ENCODE assay signal across 13 mouse cellular contexts in the genomic region with DNA sequence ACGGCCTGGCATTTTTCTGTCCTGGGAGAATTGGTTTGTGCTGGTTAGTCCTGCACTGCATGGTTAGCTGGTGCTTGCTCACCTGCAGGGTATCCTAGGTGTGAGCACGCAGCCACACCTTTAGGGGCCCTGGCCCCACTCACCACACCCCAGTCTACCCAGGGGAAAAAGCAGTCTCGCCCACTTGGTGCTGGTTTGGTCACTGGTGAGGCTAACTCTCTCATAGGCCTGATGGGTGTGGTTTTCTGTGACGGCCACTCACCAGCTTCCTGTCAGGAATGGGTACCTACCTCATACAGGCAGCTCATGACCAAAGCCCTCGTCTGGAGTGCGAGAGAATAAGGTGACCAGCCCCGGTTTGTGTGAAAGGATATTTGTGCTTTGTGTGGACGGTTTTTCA. TPM values are rescaled to one million over a fixed set of nuclear protein-coding genes. Genes with fewer than 3 reads are reported as not detected.
DNase-seq lines count a peak whose midpoint lies in the region; ATAC-seq and TF ChIP-seq lines count a peak whose summit lies in the region.
"Had no signal": no experiment of that assay in that cellular context is flagged by ENCODE, and none has a peak within 500 bp of the region (broad histone marks: within the 10 kb centered on the region; RNA-seq: fewer than 3 reads in every experiment).

No protein-coding gene starts in this region.

- H3K4me1 ChIP-seq in heart, embryonic 10.5 days = peaks cover 77% of the 10 kb centered on the region
- peaks cover 45% of the 10 kb centered on the region for H3K4me1 ChIP-seq in kidney, embryonic 15.5 days
- peaks cover 43% of the 10 kb centered on the region for H3K4me1 ChIP-seq in lung, postnatal 0 days (ENCODE audit: insufficient read depth, low read depth, low read length)
- peaks cover 53% of the 10 kb centered on the region for H3K4me1 ChIP-seq in stomach, embryonic 16.5 days (ENCODE audit: control insufficient read depth, insufficient read depth, low read length)

- intact Hi-C loops in heart, postnatal 25 days (cut with DNase I) = no loop called here

- no peak overlapping the region for H3K9ac ChIP-seq in kidney, embryonic 15.5 days
- no peak overlapping the region for H3K9ac ChIP-seq in lung, postnatal 0 days (replicated peaks; ENCODE audit: low read depth)
- peak overlapping the region; percentile 60; the same call in 1 of the 2 replicates for H3K9ac ChIP-seq in stomach, embryonic 16.5 days (ENCODE audit: low read length)

- no peaks in the 10 kb centered on the region for H3K27me3 ChIP-seq in heart, embryonic 10.5 days (ENCODE audit: insufficient read depth, poor library complexity, severe bottlenecking)
- H3K27me3 ChIP-seq in kidney, embryonic 15.5 days = no peaks in the 10 kb centered on the region
- no peaks in the 10 kb centered on the region for H3K27me3 ChIP-seq in lung, postnatal 0 days (replicated peaks; ENCODE audit: insufficient read depth, low read length)
- H3K27me3 ChIP-seq in stomach, embryonic 16.5 days (ENCODE audit: control insufficient read depth, insufficient read depth, low read length) = no peaks in the 10 kb centered on the region

- WGBS in heart, embryonic 10.5 days = 75% methylated on average over 8 of the region's 8 CpGs
- WGBS in kidney, embryonic 15.5 days = 88% methylated on average over 8 of the region's 8 CpGs
- 42% methylated on average over 8 of the region's 8 CpGs for WGBS in lung, postnatal 0 days
- 66% methylated on average over 8 of the region's 8 CpGs for WGBS in stomach, embryonic 16.5 days

- no peaks in the 10 kb centered on the region for H3K9me3 ChIP-seq in heart, embryonic 10.5 days
- no peaks in the 10 kb centered on the region for H3K9me3 ChIP-seq in kidney, embryonic 15.5 days (replicated peaks)
- no peaks in the 10 kb centered on the region for H3K9me3 ChIP-seq in lung, postnatal 0 days (ENCODE audit: low read length)
- no peaks in the 10 kb centered on the region for H3K9me3 ChIP-seq in stomach, embryonic 16.5 days (replicated peaks; ENCODE audit: control insufficient read depth, low read length)

- no peak overlapping the region for H3K4me3 ChIP-seq in heart, embryonic 10.5 days
- no peak overlapping the region for H3K4me3 ChIP-seq in kidney, embryonic 15.5 days (replicated peaks)
- no peak overlapping the region for H3K4me3 ChIP-seq in lung, postnatal 0 days (ENCODE audit: low read depth, low read length)
- H3K4me3 ChIP-seq in stomach, embryonic 16.5 days (replicated peaks; ENCODE audit: low read length) = no peak overlapping the region

- TF ChIP-seq CTCF in lung, postnatal 0 days (IDR thresholded peaks at IDR 0.05) = no peak

- peaks cover 29% of the 10 kb centered on the region for H3K36me3 ChIP-seq in heart, embryonic 10.5 days
- H3K36me3 ChIP-seq in kidney, embryonic 15.5 days = peaks cover 12% of the 10 kb centered on the region
- 0 out of 2 replicates have a peak, but pooled peaks cover 3% of the 10 kb centered on the region for H3K36me3 ChIP-seq in lung, postnatal 0 days (ENCODE audit: insufficient read depth, low read length)
- H3K36me3 ChIP-seq in stomach, embryonic 16.5 days (ENCODE audit: control insufficient read depth, insufficient read depth, low read length) = 0 out of 2 replicates have a peak, but pooled peaks cover under 1% of the 10 kb centered on the region

- no peak for TF ChIP-seq EP300 in lung, postnatal 0 days (IDR thresholded peaks at IDR 0.05)

- H3K27ac ChIP-seq in heart, embryonic 10.5 days = peak overlapping the region; percentile 90
- H3K27ac ChIP-seq in kidney, embryonic 15.5 days = 0 out of 2 replicates have a peak overlapping the region, but pooled peaks have one; percentile 4
- peak overlapping the region; percentile 64 for H3K27ac ChIP-seq in lung, postnatal 0 days (ENCODE audit: low read length)
- H3K27ac ChIP-seq in stomach, embryonic 16.5 days (ENCODE audit: low read length) = peak overlapping the region; percentile 96

- no peak overlapping the region for H3K4me2 ChIP-seq in kidney, embryonic 15.5 days
- H3K4me2 ChIP-seq in lung, postnatal 0 days (replicated peaks; ENCODE audit: low read depth, low read length) = no peak overlapping the region
- no peak overlapping the region for H3K4me2 ChIP-seq in stomach, embryonic 16.5 days (ENCODE audit: low read depth, low read length)
- H3K4me2 ChIP-seq: midbrain, embryonic 11.5 days had no signal

- DNase-seq in heart, embryonic 10.5 days (ENCODE audit: low spot score) = no peak
- no peak for DNase-seq in heart, postnatal 25 days (ENCODE audit: low spot score)
- DNase-seq in kidney, adult 11 months = no peak
- DNase-seq in lung, postnatal 0 days (ENCODE audit: low spot score) = peak; percentile 54
- no peak for DNase-seq in lung, postnatal 14 days
- DNase-seq: adrenal gland, adult 8-10 months; gastrocnemius, postnatal 10 days; heart, postnatal 14 days; thymus, adult 18-20 months had no signal

- no peak for ATAC-seq in kidney, embryonic 15.5 days (replicated peaks; ENCODE audit: low FRiP score)
- peak; percentile 8; the same call in 1 of the 2 replicates for ATAC-seq in lung, postnatal 0 days
- peak; percentile 44; the same call in 1 of the 2 replicates for ATAC-seq in stomach, embryonic 16.5 days (ENCODE audit: insufficient read depth, low FRiP score)
- ATAC-seq in CD4-positive, CD25-positive, alpha-beta regulatory T cell, adult 4 months = no peak

RNA-seq across cellular contexts. Expression of a gene that starts 29.4 kb away (rescaled TPM):
- polyA plus RNA-seq in heart, embryonic 10.5 days (2016; fragmentation: Nextera tagmentation; extraction: Ambion mirVana) = 47.1 and 55.5 TPM in 2 replicates
- 10 to 100 TPM; 23.8 to 31.9 TPM for total RNA-seq in heart, postnatal 25 days (2021)
- polyA plus RNA-seq in kidney, embryonic 15.5 days (2015; fragmentation: Nextera tagmentation; extraction: Ambion mirVana) = 44.5 and 47.7 TPM in 2 replicates
- 121 and 150 TPM in 2 replicates for polyA plus RNA-seq in lung, postnatal 0 days (2015; fragmentation: Nextera tagmentation; extraction: Ambion mirVana)
- 108 and 139 TPM in 2 replicates for polyA plus RNA-seq in stomach, embryonic 16.5 days (2015; fragmentation: Nextera tagmentation; extraction: Ambion mirVana)
- 1 to 10 TPM in 1 of 2 experiments, under 1 TPM in 1; 0.97 to 1.0 TPM for polyA plus RNA-seq in CD4-positive, CD25-positive, alpha-beta regulatory T cell, adult 4 months (2017; shearing (Covaris generic))

RNA-seq across cellular contexts. Expression of a gene that starts 56.1 kb away (rescaled TPM):
- polyA plus RNA-seq in heart, embryonic 10.5 days (2016; fragmentation: Nextera tagmentation; extraction: Ambion mirVana) = 121 and 170 TPM in 2 replicates
- total RNA-seq in heart, postnatal 25 days (2021) = 10 to 100 TPM; 54.8 to 58.8 TPM
- 204 and 210 TPM in 2 replicates for polyA plus RNA-seq in kidney, embryonic 15.5 days (2015; fragmentation: Nextera tagmentation; extraction: Ambion mirVana)
- 78.4 and 82.5 TPM in 2 replicates for polyA plus RNA-seq in lung, postnatal 0 days (2015; fragmentation: Nextera tagmentation; extraction: Ambion mirVana)
- polyA plus RNA-seq in stomach, embryonic 16.5 days (2015; fragmentation: Nextera tagmentation; extraction: Ambion mirVana) = 124 and 174 TPM in 2 replicates
- polyA plus RNA-seq in CD4-positive, CD25-positive, alpha-beta regulatory T cell, adult 4 months (2017; shearing (Covaris generic)) = 100 to 1,000 TPM in 1 of 2 experiments, 10 to 100 TPM in 1; 43.5 to 613 TPM

RNA-seq across cellular contexts. Expression of a gene that starts 56.1 kb away (rescaled TPM):
- 7.6 and 8.6 TPM in 2 replicates for polyA plus RNA-seq in heart, embryonic 10.5 days (2016; fragmentation: Nextera tagmentation; extraction: Ambion mirVana)
- 10 to 100 TPM; 12.4 to 16.4 TPM for total RNA-seq in heart, postnatal 25 days (2021)
- 11.2 and 12.2 TPM in 2 replicates for polyA plus RNA-seq in kidney, embryonic 15.5 days (2015; fragmentation: Nextera tagmentation; extraction: Ambion mirVana)
- polyA plus RNA-seq in lung, postnatal 0 days (2015; fragmentation: Nextera tagmentation; extraction: Ambion mirVana) = 5.8 and 6.3 TPM in 2 replicates
- 10.4 and 11.2 TPM in 2 replicates for polyA plus RNA-seq in stomach, embryonic 16.5 days (2015; fragmentation: Nextera tagmentation; extraction: Ambion mirVana)
- 10 to 100 TPM in 1 of 2 experiments, 1 to 10 TPM in 1; 5.5 to 11.1 TPM for polyA plus RNA-seq in CD4-positive, CD25-positive, alpha-beta regulatory T cell, adult 4 months (2017; shearing (Covaris generic))

RNA-seq across cellular contexts. Expression of a gene that starts 58.3 kb away (rescaled TPM):
- 19.1 and 21.6 TPM in 2 replicates for polyA plus RNA-seq in heart, embryonic 10.5 days (2016; fragmentation: Nextera tagmentation; extraction: Ambion mirVana)
- 10 to 100 TPM; 11.0 to 11.7 TPM for total RNA-seq in heart, postnatal 25 days (2021)
- 16.5 and 19.3 TPM in 2 replicates for polyA plus RNA-seq in kidney, embryonic 15.5 days (2015; fragmentation: Nextera tagmentation; extraction: Ambion mirVana)
- 22.2 and 22.4 TPM in 2 replicates for polyA plus RNA-seq in lung, postnatal 0 days (2015; fragmentation: Nextera tagmentation; extraction: Ambion mirVana)
- polyA plus RNA-seq in stomach, embryonic 16.5 days (2015; fragmentation: Nextera tagmentation; extraction: Ambion mirVana) = 20.8 and 23.2 TPM in 2 replicates
- 1 to 10 TPM; 4.2 to 4.7 TPM for polyA plus RNA-seq in CD4-positive, CD25-positive, alpha-beta regulatory T cell, adult 4 months (2017; shearing (Covaris generic))

Comparison
In these comparisons a context has a peak if more than half of its experiments do, and no peak if none do; other contexts are left out.
1. H3K27ac ChIP-seq: peak in every context shown above with its lines; median percentile 96 in stomach, embryonic 16.5 days; 90 in heart, embryonic 10.5 days; 64 in lung, postnatal 0 days; 4 in kidney, embryonic 15.5 days.
2. ATAC-seq: peak in lung, postnatal 0 days (single experiment) and stomach, embryonic 16.5 days (single experiment); none in kidney, embryonic 15.5 days (single experiment) and CD4-positive, CD25-positive, alpha-beta regulatory T cell, adult 4 months (single experiment).
3. RNA of a gene that starts 29.4 kb away (polyA plus RNA-seq): 121 to 150 TPM in lung, postnatal 0 days, 108 to 139 TPM in stomach, embryonic 16.5 days, 44.5 to 47.7 TPM in kidney, embryonic 15.5 days and 47.1 to 55.5 TPM in heart, embryonic 10.5 days; 0.97 to 1.0 TPM in CD4-positive, CD25-positive, alpha-beta regulatory T cell, adult 4 months; every median in the first group is over 10 times any median in the second.